Mouse (Mus musculus): ENCODE results near the gene Kdm5d. TPM values are rescaled to one million over a fixed set of nuclear protein-coding genes. Genes with fewer than 3 reads are reported as not detected.

Gene Kdm5d
- 10 to 100 TPM in 1 of 2 experiments, not detected in 1; 10.4 TPM for total RNA-seq (2021)
- long read RNA-seq, experiment 1 = 0 reads
- long read RNA-seq, experiment 2, full-length matches to known transcripts = 7 of 9 reads
- long read RNA-seq, experiment 2, partial matches to known transcripts = 1 of 9 reads
- long read RNA-seq, experiment 2, other reads (novel, unspliced or antisense) = 1 of 9 reads

DNA sequence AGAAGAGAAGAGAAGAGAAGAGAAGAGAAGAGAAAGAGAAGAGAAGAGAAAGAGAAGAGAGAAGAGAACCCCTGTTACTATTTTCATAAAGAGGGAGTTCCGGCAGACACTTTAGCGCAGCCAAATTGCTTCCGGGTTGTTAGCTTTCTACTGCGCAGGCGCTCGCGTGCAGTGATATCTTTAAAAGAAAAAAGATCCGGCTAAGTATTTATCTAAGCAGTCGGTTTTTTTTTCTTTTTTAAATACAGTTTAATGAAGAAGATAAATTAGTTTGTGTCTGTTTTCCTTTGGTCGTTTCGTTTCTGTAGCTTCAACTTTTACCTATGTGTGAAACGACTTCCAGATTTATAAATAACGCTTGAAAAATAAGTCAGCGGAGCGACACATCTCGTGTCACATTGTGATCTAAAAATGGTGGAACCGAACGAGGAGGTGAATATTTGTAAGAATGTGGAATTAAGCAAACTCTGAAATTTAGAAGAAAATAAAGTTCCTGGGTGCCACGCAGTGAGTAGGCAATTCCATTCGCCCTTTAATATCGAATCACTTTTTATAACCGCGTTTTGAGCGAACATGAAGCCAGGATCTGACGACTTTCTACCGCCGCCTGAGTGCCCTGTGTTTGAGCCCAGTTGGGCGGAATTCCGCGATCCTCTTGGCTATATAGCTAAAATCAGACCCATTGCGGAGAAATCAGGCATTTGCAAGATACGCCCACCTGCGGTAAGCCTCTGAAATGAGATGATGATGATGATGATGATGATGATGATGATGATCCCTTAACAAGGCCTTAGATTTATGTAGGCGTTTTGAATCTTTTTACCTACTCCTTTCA is at the start of gene Kdm5d:
Gene Kdm5d, plus strand, starts transcription at position 396 of the 835 bp plus-strand sequence.
- no peak within 1 kb of the TSS for H3K4me3 ChIP-seq
- DNase-seq = peak; percentile 64
- intact Hi-C loops (cut with DNase I) = no loop called here
- no peak for TF ChIP-seq CTCF (IDR thresholded peaks at IDR 0.05)
- no peak within 1 kb of the TSS for H3K27ac ChIP-seq

DNA sequence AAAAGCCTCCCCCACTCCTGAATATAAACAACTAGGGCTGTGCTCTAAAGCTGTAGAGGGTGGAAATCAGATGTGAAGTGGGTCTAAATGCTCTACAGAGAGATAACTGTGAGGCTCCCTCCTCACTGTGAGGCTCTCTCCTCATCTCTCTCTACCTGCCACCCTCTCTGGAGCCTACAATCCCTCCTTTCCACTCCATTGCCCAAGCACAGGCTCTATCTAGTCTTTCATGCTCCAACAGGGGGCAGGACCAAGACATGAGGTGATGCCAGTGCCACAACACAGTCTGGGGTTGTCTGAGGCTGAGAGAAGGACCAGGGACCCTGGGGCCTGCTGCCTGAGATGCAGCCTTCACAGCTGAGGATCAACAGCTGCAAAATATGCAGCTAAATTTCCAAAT is 25.2 kb upstream of the Kdm5d start:
- intact Hi-C loops (cut with DNase I) = no loop called here
- Histone ChIP-seq H3K27ac (no peak overlapping the region), H3K4me3 (no peak overlapping the region)
- no peak for DNase-seq
- TF ChIP-seq CTCF (IDR thresholded peaks at IDR 0.05) = no peak

DNA sequence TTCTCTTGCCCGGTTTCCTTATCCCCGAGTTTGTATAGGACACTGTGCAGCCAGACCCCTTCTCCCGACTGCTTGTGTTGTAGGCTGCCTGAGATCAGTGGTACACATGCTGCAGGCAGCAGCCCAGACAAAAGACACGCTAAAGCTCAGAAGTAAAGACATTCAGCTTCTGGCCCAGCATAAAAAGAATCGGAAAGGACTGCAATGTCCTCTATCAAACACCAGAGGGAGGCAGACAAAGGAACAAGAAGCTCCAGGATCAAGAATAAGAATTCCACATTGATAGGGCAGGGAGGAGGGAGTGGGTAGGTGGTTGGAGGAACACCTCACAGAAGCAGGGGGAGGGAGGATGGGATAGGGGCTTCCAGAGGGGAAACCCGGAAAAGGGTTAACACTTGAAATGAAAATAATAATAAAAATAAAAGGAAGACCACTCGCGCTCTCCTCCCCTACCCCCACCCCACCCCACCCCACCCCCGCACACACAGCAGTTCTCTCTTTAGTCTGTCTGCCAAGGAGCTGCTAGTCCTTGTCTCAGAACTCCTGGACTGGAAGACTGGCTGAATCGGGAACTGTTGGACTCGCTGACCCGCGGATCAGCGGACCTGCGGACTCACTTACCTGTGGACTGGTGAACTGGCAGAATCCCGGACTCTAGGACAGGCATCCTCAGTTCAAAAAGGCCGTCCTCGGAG is 24.6 kb upstream of the Kdm5d start:
- TF ChIP-seq CTCF (IDR thresholded peaks at IDR 0.05) = no peak
- H3K27ac ChIP-seq = no peak overlapping the region
- H3K4me3 ChIP-seq = no peak overlapping the region
- no peak for DNase-seq
- intact Hi-C loops (cut with DNase I) = no loop called here

Small RNA genes within 50 kb of the gene (microRNA-seq; reads per million reads assigned to microRNA genes)
- gene Gm47281 = not detected

Other genes starting within 250 kb of the Kdm5d start
- not detected for gene Zfy1, start 100.4 kb upstream of the Kdm5d start, total RNA-seq (2021)
- gene Uba1y, start 79.1 kb upstream of the Kdm5d start, total RNA-seq (2021) = not detected
- gene Eif2s3y, start 112.8 kb downstream of the Kdm5d start, total RNA-seq (2021) = 10 to 100 TPM in 1 of 2 experiments, not detected in 1; 27.6 TPM